In genomic region chr11:86958182-86958581, GRCm38 (mm10) we compare ENCODE assay signal across 9 mouse cellular contexts. TPM values are rescaled to one million over a fixed set of nuclear protein-coding genes. Genes with fewer than 3 reads are reported as not detected.
DNase-seq lines count a peak whose midpoint lies in the region.
"Had no signal": no experiment of that assay in that cellular context is flagged by ENCODE, and none has a peak within 500 bp of the region (broad histone marks: within the 10 kb centered on the region; RNA-seq: fewer than 3 reads in every experiment).

No protein-coding gene starts in this region.

- DNase-seq in adrenal gland, adult 2 months = peak; percentile 37
- DNase-seq in adrenal gland, adult 18-20 months (ENCODE audit: low spot score in 2 of 2) = no peak
- peak; percentile 37 for DNase-seq in retina, postnatal 1 day
- no peak for DNase-seq in retina, embryonic 14.5 days (ENCODE audit: low spot score)
- peak; percentile 42 to 57 for DNase-seq in kidney, postnatal 25 days
- no peak for DNase-seq in urinary bladder, postnatal 4 days (ENCODE audit: low spot score in 2 of 2)
- DNase-seq in right cerebral cortex, adult 18-20 months = no peak
- DNase-seq in adrenal gland, postnatal 14 days = no peak
- DNase-seq: adrenal gland, postnatal 36 days had no signal

RNA-seq across cellular contexts. Expression of gene Ypel2, which starts 35.3 kb away (rescaled TPM):
- 10 to 100 TPM; 21.6 to 32.2 TPM for total RNA-seq in adrenal gland, adult 2 months (2021)
- polyA plus RNA-seq in adrenal gland, adult 2 months (2012; rRNA removed) = 13.1 and 16.2 TPM in 2 replicates
- total RNA-seq in adrenal gland, adult 18-20 months (2021) = 10 to 100 TPM; 12.8 to 31.2 TPM
- 20.0 and 22.1 TPM in 2 replicates for total RNA-seq in adrenal gland, postnatal 14 days (2021)

Comparison
In these comparisons a context has a peak if more than half of its experiments do, and no peak if none do; other contexts are left out.
1. DNase-seq: peak in adrenal gland, adult 2 months (single experiment), retina, postnatal 1 day (single experiment) and kidney, postnatal 25 days (2 of 2); none in adrenal gland, adult 18-20 months (0 of 2), retina, embryonic 14.5 days (single experiment), urinary bladder, postnatal 4 days (0 of 2), right cerebral cortex, adult 18-20 months (single experiment) and adrenal gland, postnatal 14 days (single experiment).